Mouse (Mus musculus) 416B (cell line): Measurements from ENCODE around the gene Polr3h.

ENCODE experiments used
- DNase-seq: peaks from one replicate; pipeline ENCODE4 v3.0.0; 2011; ENCODE audit warnings: low read depth

Polr3h gene

DNA sequence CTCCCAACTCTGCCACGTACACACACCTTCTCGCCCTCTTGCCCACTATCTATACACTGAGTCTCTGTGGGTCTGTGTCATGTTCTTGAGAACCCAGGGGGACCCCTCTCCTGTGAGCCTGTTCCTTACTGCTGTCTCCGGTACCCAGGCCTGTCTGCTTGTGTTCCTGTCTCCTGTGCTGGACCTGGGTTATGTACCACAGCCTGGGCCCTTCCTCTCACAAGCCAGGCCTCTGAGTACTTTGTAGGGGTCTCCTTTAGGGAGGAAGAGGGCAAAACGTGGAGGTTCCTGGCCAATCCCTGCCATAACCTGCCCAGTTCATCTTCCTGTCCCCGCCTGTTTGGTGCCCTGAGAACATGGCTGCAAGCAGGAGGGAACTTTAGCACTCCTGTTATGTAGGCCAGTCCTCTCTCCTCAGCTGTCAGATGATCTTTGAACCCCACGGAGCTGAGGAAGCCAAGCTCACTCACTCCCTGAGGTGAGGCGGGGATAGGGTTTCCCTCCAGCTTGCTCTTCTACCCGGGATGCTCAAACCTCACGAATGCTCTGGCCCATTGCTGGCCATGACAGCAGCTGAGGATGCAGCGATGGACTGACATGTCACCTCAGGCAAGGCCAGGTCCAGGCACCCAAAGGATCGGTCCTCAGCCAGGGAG is 23.6 kb upstream of the Polr3h start:
- no peak for DNase-seq

DNA sequence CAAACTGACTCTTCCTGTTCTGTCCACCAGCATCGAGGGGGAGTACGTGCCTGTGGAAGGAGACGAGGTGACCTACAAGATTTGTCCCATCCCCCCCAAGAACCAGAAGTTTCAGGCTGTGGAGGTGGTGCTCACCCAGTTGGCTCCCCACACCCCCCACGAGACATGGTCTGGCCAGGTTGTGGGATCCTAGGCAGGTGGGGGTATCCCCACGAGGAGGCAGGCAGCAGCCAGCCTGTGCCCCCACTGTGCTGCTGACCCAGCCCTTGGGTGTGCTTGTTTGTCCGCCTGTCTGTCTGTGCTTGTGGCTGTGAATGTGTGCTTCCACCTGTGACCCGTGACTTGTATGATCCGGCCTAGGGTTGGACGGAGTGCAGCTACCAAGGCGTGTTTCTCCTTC is 23.0 kb upstream of the Polr3h start:
- no peak for DNase-seq

DNA sequence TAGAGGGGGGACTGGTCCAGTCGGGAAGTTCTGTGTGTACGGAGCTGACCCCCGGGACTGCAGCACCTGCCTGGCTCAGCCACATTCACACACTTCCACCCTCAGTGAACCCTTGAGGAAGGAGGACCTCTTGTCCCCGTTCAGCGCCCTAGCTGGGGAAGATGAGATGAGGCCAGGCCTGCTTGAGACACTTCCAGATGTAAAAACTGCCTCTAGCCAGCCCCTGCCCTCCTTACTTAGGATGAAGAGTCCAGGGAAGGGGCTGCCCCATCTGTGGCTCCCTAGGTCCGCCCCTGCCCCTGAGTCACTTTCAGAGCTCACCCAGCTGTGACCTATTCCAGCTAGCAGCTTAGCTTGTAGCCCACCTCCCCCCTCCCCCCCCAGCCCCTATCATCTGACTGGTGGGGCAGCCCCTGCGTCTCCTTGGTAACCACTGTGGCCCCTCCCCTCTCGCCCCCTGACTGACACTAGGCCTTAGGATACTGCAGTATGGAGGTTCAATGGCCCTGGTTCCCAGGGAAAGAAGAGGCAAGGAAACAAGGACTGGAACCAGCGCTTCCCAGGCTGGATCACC is 17.2 kb upstream of the Polr3h start:
- no peak for DNase-seq

DNA sequence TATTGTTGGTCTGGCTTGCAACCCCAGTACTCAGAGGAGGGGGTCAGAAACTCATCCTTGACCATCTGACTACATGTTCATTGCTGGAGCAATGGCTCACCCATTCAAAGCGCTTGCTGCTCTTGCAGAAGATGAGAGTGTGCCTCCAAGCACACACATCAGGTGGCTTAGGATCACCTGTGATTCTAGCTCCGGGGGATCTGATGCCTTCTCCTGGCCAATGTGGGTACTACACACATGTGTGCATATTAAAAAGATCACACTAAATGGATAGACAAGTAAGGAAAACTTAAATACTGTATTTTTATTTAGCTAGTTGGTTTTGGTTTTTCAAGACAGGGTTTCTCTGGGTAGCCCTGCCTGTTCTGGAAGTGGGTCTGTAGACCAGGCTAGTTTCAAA is 15.0 kb upstream of the Polr3h start:
- no peak for DNase-seq

DNA sequence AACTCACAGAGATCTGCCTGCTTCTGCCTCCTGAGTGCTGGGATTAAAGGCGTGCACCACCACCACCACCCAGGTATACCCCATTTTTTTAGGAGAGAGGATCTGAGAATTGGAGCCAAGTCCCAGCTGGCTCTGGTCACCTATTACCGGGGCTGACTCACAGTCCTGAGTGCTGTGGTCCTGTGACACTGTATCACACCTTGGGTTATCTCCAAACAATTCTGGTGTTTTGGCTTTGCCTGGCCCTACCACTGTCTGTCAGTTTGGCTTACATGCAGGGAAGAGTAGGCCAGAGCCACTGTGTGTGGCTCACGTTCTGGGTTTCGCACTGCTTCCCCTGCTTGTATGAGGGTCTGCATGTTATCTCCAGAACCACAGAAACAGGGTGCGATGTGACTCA is 14.2 kb upstream of the Polr3h start:
- DNase-seq = no peak

DNA sequence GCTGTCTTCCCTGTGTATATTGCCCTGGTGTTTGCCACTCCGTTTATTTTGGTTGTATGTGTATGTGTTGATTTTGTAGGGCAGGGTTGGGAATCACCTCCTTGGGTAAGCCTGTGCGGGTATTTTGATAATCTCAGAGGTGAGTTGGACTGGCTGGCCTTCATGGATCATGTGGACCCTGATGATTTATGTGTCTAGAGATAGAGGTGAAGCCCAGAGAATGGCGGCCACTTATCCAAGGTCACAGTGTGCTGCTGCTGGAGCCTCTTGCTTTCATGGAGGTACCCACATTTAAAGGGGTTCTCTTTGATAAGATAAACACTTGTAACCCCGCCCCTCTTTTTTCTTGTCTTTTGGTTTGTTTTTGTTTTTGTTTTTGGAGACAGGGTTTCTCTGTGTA is 13.7 kb upstream of the Polr3h start:
- DNase-seq = no peak

DNA sequence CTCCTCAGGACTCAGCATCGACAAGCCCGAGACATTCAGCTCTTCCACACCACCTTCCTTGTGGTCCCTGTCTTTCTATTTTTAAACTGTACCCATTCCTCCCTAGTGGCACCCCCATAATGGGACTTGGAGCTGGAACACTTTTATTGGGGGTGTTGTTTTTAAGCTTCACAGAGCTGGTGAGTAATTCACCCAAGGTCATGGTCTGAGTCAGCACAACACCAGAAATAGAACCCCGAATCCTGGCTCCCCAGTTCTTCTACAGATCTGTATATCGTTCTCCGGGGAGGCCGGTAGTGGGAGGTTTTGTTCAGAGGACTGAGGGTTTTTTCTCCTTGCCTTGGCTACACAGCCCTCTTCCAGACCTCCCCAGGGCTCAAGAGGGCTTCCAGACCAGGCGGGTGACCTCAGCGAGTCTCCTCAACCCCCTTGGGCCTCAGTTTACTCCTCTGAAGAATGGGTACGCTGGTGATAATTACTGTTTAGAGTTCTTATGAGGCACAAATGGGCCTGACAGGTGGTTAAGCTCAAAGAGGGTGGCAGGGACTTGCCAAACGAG is 13.2 kb upstream of the Polr3h start:
- peak; percentile 48 for DNase-seq

DNA sequence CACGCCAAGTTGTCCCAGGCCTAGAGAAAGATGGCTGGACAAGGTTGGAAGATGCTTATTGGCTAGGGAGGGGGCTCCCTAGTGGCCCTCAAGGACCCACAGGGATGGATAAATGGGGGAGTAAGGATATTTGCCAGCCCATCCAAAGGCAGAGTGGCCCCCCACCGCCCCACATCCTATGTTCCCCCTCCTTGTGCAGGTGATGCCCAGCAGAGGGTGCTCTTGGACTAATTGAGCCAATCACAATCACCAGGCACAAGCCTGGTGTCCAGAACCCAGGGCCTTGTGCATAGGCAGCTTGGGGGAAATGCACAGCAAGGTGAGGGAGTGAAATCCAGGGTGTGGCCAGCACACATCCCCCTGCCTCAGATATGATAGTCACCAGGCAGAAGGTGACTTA is 12.2 kb upstream of the Polr3h start:
- DNase-seq = peak; percentile 71

DNA sequence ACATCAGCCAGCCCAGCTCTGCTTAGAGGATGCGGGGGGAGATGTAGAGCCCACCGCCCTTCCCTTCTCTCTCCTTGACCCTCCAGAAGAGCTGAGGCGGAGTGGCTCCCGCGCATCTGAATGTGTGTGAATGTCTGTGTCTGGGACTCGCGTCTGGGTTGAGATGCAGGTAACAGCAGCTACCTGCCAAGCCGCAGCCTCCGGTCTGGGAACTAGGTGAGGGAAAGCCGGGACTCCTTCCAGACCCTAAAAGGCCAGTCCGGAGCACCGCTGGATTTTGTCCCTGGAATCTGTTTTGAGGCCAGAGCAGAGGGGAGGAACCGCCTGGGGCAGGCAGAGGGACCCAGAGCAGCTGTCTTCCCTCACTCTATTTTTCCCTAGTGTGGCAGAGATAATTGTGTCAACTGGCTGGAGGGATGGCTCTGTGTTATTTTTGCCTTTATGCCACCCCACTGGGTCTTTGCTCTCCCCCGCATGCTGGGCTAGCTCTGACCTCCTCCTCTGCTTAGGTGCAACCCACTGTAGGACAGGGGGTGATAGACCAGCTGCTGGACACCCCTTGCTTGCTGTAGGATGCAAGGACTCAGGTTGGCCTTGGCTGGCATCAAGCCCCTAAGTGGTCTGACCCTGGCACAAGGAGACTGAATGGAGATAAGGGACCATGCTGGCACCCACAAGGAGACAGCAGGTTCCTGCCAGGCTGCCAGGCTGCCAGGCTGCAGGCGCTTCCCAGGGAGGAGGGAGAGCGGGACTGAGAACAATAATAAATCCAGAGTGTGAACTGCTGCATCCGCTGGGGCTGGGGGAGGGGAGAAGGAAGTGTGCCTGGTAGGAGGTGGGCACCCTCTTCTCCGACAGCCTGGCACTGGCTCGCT is 11.3 kb upstream of the Polr3h start:
- no peak for DNase-seq

DNA sequence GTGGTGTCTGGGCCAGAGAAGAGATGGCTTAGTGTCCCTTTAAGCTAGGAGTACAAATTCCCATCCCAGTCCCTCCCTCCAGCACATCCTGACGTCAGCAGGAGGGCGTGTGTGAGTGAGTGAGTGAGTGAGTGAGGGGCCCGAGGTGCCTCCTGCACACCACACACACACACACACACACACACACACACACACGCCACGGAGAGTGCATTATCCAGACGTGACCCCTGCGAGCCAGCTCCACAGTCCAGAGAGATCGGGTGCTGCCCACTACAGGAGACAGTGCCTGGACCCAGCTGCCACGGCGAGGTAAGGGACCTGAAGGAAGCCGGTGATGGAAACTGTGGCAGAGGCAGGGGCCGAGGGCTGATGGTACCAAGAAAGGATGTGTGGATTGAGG is 10.6 kb upstream of the Polr3h start, which contains the start of gene Csdc2:
Gene Csdc2 (plus strand): TSS at position 81 of the 400 bp plus-strand sequence.
- DNase-seq = no peak

DNA sequence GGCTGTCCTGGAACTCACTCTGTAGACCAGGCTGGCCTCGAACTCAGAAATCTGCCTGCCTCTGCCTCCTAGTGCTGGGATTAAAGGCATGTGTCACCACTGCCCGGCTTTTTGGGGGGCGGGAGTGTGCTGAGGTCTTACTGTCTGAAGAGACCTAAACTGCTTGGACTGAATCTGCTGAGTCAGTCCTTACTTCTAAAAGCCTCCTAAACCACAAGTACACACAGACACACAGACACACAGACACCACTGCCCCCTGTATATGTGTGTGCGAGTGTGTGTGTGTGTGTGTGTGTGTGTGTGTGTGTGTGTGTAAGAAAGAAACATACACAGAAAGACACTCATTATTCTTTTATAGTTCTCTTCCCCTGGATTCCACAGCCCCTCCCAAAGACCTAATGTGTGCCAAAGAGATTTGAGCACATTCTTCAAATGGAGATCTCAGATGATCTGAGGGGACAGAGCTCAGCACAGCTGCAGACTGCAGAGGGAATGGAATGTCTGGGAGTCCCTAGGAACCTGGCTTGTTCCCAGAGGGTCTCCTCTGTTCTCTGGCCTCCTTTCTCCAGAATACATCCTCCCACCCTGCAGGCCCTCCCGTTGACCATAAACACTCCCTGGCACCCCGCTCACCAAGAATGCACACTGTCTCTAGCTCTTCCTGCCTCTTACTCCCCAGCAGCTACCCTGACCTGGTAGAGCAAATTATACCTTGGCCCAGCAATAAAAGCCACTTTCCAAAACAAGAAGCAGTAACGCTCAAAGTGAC is 10.0 kb upstream of the Polr3h start:
- DNase-seq = peak; percentile 60

DNA sequence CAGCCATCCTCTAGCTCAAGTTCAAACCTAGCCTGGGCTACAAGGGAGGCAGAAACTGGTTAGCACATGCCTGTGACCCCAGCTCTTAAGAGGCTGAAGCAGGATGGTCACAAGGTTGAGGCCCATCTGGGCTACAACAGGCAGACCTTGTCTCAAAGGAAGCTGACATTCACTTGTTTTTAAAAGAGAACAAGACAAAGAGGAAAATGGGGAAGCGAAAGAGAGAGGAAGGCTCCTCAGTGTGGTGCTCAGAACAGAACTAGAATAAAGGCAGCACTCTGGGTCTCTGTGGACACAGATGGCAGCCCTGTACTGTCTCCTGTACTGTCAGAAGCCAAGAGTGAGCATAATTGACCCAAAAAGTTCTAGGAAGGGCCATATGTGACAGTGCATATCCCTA is 7.9 kb upstream of the Polr3h start:
- no peak for DNase-seq

DNA sequence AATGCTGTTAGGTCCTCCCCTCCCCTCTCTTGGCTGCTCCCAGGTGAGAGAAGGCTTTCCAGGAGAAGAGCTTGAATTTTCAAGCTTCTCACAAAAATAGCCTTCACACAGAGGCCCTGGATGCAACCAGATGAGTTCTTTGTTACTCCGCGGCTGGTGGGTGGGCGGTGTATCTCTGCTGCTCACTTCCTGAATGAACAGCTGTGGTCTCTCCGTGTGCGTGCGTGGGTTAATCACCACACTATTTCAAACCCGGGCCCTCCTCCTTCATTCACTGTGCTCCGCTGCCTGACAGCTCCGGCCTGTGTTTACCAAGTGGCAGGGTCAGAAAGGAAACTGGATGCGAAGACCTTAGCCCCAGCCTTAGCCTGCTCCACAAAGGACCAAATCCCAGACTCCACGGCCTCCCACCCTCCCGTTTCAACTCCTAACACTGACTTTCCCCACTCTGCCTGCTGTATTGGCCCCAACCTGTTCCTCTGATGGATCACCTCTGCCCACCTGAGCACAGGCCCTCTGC is 7.0 kb upstream of the Polr3h start:
- DNase-seq = no peak

DNA sequence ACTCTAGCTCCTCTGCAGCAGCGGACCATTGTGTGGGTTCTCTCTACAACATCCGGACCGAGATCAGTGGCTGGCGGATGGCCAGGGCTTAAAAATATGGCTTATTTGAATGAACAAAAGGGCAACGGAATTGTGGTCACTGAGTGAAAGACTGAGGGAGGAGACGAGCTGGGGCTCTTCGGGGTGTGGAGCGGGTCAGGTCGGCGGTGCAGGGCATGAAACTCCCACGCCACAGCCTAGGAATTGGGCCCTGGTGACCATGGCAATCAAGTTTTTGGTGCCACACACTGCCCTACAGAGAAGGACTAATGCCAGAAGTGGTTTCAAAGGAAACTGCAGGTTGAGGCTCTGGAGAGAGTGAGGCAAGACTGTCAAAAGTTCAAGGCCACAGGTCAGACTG is 2.2 kb upstream of the Polr3h start:
- DNase-seq = peak; percentile 93

DNA sequence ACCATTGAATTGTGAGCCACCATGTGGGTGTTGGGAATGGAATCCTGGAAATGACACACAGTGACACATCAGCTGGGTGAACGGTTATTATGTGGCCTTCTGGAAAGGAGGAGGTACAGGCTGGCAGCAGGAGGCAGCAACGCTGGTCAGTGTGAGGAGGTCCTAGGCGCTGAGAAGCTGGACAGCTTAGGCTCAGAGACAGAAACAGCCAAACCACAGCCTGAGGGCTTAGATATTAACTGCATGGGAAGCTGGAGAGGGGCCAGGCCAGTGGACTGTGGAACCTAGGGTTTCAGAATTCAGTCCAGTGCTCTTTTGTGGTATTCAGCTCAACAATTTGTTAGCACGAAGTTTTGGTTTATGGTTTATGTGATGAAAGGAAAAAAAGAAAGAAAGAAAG is 1.7 kb upstream of the Polr3h start:
- DNase-seq = peak; percentile 86

DNA sequence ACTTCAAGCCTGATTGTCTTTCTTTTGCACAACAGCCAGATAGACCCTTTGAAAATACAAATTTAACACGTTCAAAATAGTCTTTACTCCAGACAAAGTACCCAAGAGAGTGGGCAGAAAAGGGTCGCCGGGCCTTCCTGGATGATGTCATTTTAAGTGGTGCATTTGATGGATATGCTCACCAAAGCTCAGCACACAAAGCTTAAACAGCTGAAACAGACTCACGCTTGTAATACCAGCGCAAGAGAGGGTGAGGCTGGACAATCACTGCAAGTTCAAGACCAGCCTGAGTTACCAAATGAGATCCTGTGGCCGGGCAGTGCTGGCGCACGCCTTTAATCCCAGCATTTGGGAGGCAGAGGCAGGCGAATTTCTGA is 394 bp upstream of the Polr3h start:
- no peak for DNase-seq

DNA sequence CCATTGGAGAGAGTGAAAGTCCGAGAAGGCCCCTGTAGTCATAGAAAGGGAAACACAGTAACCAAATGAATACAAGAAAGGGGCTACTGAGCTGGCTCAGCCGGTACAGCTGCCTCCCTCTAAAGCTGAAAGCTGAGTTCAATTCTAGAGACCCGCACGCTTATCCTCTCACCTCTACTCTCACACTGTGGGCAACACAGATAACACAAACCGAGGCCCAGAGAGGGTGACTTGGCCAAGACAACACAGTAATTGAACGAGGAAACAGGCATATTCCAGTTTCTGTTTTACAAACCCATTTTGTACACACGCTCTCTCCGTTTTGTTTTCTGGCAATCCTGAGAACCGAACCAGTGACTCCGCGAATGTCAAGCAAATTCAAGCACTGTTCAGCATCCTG is 1.1 kb downstream of the Polr3h start:
- no peak for DNase-seq

DNA sequence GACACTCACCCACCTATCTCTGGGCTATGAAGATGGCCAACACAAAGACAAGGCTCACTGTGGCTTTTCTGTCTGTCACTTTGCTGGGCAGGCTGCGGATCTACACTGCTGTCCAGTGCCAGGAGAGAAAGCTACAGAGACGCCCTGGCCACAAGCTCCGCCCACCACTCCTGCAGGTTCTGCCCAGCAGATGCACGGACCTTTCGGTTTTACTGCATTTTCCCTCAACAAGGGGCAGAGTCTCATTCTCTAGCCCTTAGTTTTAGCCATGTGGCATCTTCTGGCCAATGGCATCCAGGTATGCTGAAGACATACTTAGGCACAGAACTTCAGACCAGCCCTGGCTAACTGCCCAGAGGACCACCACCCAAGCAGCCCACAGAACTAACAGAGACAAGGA is 4.8 kb downstream of the Polr3h start:
- DNase-seq = no peak

DNA sequence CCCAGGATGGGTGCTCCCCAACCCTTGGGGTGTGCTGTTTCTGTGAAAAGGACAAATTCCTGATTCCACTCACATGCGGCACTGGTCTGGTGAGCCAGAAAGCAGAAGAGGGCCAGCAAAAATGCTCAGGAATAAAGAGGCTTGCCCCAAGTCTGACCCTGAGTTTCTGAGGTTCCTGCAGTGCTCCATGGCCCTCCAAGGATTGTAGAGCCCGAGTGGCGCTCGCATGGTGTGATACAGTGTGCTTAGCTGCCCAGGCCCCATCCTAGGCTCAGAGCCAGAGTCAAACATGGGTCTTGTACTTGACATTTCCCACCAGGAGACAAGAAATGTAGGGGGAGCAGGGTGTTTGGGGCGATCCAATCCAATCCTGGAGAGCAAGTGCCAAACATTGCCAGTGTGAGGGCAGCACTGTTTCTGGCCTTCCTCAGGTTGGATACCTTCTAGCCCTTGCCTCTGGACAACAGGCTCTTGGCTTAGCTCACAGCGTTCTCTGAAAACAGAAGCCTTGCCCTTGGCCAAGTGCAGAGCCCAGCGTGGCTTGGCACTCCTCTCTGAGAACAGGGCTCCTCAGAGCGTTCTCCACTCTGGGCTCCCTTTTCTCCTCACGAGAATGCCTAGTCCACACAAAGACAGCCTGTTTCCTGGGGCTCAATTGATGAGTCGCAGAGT is 5.4 kb downstream of the Polr3h start:
- DNase-seq = no peak

DNA sequence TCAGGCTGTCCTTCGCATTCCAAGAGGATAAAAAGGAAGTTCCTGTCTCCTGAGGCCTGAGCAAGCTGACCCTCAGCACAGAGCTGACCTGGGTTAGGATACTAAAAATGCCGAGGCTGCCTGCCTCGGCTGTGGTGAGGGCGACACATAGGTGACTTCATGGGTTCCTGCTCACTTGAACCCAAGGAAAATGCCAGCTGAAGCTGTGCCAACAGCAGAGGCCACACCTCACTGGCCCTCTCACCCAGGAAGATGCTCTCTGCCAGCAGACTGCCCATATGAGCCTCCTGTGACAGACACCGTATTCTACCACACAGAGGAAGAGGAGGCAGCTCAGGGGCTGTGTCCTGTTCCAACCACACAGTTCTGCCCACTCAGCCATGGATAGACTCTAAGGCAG is 7.0 kb downstream of the Polr3h start:
- DNase-seq = no peak
